Mouse (Mus musculus): Measurements from ENCODE around the gene Ythdc1. TPM values are rescaled to one million over a fixed set of nuclear protein-coding genes. Genes with fewer than 3 reads are reported as not detected.
"Not testable (repeated sequence)": the region's sequence is repeated elsewhere in the genome, so short reads cannot be mapped to it uniquely, and the experiment has no call there.

Gene Ythdc1
- polyA plus RNA-seq, 1 experiment: 16.8 TPM

DNA sequence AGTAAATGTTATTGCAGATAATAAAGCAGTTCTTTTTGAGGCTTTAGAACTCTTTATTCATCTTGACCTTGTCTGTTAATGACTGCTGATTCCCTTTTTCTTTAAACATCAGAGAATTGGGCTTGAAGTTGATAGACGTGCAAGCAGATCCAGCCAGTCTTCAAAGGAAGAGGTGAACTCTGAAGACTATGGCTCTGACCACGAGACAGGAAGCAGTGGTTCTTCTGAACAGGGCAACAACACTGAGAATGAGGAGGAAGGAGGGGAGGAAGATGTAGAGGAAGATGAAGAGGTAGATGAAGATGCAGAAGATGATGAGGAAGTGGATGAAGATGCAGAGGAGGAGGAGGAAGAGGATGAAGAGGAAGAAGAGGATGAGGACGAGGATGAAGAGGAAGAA, 12.8 kb downstream of the Ythdc1 start:
- Histone ChIP-seq H3K4me3 (ENCODE audit: insufficient read depth, poor library complexity, severe bottlenecking) (no peak overlapping the region), H3ac (ENCODE audit: control insufficient read depth, insufficient read length, low read depth) (no peak overlapping the region), H3K27me3 (ENCODE audit: control insufficient read depth, insufficient read depth, insufficient read length) (no peaks in the 10 kb centered on the region), H3K36me3 (ENCODE audit: control insufficient read depth, insufficient read depth) (peaks cover 78% of the 10 kb centered on the region), H3K79me2 (ENCODE audit: control insufficient read depth, insufficient read depth) (peaks cover 80% of the 10 kb centered on the region), H3K79me3 (ENCODE audit: low read depth) (peaks cover 41% of the 10 kb centered on the region)
- TF ChIP-seq MYOG (IDR thresholded peaks at IDR 0.05; ENCODE audit: control insufficient read depth, extremely low read depth, insufficient read length) (no peak), MYOD1 (IDR thresholded peaks at IDR 0.05; ENCODE audit: control insufficient read depth, insufficient read length, low read depth) (no peak), CEBPB (IDR thresholded peaks at IDR 0.05; ENCODE audit: low read depth) (no peak), CTCF (IDR thresholded peaks at IDR 0.05; ENCODE audit: control insufficient read depth, insufficient read depth, insufficient read length) (no peak), FOSL1 (IDR thresholded peaks at IDR 0.05; ENCODE audit: insufficient read depth, low read length, poor library complexity, severe bottlenecking) (no peak), USF1 (IDR thresholded peaks at IDR 0.05; ENCODE audit: low read depth) (no peak), MAX (IDR thresholded peaks at IDR 0.05) (no peak)

DNA sequence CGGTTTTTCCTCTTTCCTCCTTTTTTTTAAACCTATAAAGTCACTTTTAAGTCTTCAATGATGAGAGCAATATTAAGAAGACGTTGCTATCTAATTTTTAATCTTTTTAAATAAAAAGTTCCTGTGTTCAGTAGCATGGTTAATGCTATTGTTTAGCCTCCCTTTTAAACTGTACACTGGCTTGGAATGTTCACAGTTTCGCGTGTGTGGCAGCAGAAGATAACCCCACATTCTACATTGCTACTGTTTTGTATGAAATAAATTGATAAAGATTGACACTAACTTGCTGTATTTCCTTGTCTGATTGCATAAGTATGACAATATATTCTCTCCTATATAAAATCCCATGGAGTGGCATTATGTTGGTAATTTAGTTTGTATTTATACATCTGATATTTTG, 32.4 kb downstream of the Ythdc1 start:
- not testable (repeated sequence) for H3K79me3 ChIP-seq (ENCODE audit: low read depth); H3ac ChIP-seq (ENCODE audit: control insufficient read depth, insufficient read length, low read depth); H3K4me3 ChIP-seq (ENCODE audit: insufficient read depth, poor library complexity, severe bottlenecking); H3K27me3 ChIP-seq (ENCODE audit: control insufficient read depth, insufficient read depth, insufficient read length); H3K79me2 ChIP-seq (ENCODE audit: control insufficient read depth, insufficient read depth)
- H3K36me3 ChIP-seq (ENCODE audit: control insufficient read depth, insufficient read depth): peaks cover 59% of the 10 kb centered on the region

DNA sequence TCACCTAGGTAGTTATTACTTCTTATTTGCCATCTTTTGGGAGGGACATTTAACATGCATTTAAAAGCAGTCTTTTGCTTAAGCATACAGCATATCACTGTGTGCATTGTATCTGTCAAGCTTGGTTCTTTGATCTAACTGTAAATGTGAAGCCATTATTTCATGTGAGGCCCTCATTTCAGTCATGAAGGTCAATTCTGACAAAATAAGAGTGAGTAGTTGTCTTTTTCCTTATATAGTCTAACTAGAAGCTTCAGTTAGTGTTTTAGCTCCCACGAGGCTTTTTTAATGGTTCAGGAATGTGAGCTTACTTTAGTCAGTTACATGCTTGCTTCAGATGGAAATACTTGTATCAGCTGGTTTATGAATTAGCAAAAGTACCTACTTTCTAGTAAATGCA, 34.1 kb downstream of the Ythdc1 start:
- H3K4me3 ChIP-seq (ENCODE audit: insufficient read depth, poor library complexity, severe bottlenecking): no peak overlapping the region
- H3ac ChIP-seq (ENCODE audit: control insufficient read depth, insufficient read length, low read depth): no peak overlapping the region
- no peaks in the 10 kb centered on the region for H3K79me2 ChIP-seq (ENCODE audit: control insufficient read depth, insufficient read depth)
- TF ChIP-seq USF1 (IDR thresholded peaks at IDR 0.05; ENCODE audit: low read depth) (no peak), CEBPB (IDR thresholded peaks at IDR 0.05; ENCODE audit: low read depth) (no peak), MAX (IDR thresholded peaks at IDR 0.05) (no peak), MYOD1 (IDR thresholded peaks at IDR 0.05; ENCODE audit: control insufficient read depth, insufficient read length, low read depth) (no peak), CTCF (IDR thresholded peaks at IDR 0.05; ENCODE audit: control insufficient read depth, insufficient read depth, insufficient read length) (no peak), MYOG (IDR thresholded peaks at IDR 0.05; ENCODE audit: control insufficient read depth, extremely low read depth, insufficient read length) (no peak), FOSL1 (IDR thresholded peaks at IDR 0.05; ENCODE audit: insufficient read depth, low read length, poor library complexity, severe bottlenecking) (no peak)
- H3K36me3 ChIP-seq (ENCODE audit: control insufficient read depth, insufficient read depth): peaks cover 47% of the 10 kb centered on the region
- no peaks in the 10 kb centered on the region for H3K79me3 ChIP-seq (ENCODE audit: low read depth)
- H3K27me3 ChIP-seq (ENCODE audit: control insufficient read depth, insufficient read depth, insufficient read length): no peaks in the 10 kb centered on the region

DNA sequence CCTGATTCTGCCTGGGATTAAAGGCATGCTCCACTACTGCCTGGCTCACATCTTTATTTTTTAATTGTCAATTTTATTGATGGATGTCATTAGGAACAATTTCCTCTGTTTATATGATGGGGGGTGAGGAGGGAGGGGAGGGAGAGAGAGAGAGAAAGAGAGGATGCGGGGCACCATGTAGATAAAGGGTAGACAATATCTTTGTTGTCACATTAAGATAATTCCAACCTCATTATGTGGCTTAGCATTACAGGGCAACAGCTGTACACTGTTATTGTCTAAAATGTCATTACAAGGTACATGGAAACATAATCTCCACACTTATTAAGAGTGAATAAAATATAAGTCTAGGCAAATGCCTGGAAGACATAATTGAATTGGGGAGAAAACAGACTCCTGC, 35.5 kb downstream of the Ythdc1 start:
- no peak overlapping the region for H3ac ChIP-seq (ENCODE audit: control insufficient read depth, insufficient read length, low read depth)
- H3K4me3 ChIP-seq (ENCODE audit: insufficient read depth, poor library complexity, severe bottlenecking): no peak overlapping the region
- no peaks in the 10 kb centered on the region for H3K79me2 ChIP-seq (ENCODE audit: control insufficient read depth, insufficient read depth)
- TF ChIP-seq FOSL1 (IDR thresholded peaks at IDR 0.05; ENCODE audit: insufficient read depth, low read length, poor library complexity, severe bottlenecking) (no peak), MYOD1 (IDR thresholded peaks at IDR 0.05; ENCODE audit: control insufficient read depth, insufficient read length, low read depth) (no peak), CTCF (IDR thresholded peaks at IDR 0.05; ENCODE audit: control insufficient read depth, insufficient read depth, insufficient read length) (no peak), USF1 (IDR thresholded peaks at IDR 0.05; ENCODE audit: low read depth) (no peak), MAX (IDR thresholded peaks at IDR 0.05) (no peak), CEBPB (IDR thresholded peaks at IDR 0.05; ENCODE audit: low read depth) (no peak), MYOG (IDR thresholded peaks at IDR 0.05; ENCODE audit: control insufficient read depth, extremely low read depth, insufficient read length) (no peak)
- H3K36me3 ChIP-seq (ENCODE audit: control insufficient read depth, insufficient read depth): peaks cover 34% of the 10 kb centered on the region
- no peaks in the 10 kb centered on the region for H3K79me3 ChIP-seq (ENCODE audit: low read depth)
- H3K27me3 ChIP-seq (ENCODE audit: control insufficient read depth, insufficient read depth, insufficient read length): no peaks in the 10 kb centered on the region

DNA sequence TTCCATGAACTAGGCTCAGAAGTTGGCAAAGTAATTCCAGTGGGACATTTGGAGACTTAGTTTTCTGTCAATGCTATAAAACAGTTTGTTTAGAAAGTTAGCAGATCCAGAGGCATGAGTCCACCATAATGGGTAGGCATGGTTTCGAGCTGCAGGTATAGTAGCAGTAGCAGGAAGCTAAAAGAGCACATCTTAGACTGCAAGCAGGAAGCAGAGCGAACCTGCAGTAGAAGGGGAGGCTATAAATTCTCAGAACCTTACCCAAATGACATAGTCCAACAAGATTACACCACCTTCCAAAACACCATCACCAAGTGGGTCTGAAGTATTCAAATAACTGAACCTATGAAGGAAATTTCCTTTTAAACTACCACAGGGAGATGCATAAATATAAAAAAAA, 36.2 kb downstream of the Ythdc1 start:
- no peaks in the 10 kb centered on the region for H3K79me3 ChIP-seq (ENCODE audit: low read depth)
- no peak overlapping the region for H3K4me3 ChIP-seq (ENCODE audit: insufficient read depth, poor library complexity, severe bottlenecking)
- no peaks in the 10 kb centered on the region for H3K27me3 ChIP-seq (ENCODE audit: control insufficient read depth, insufficient read depth, insufficient read length)
- no peaks in the 10 kb centered on the region for H3K79me2 ChIP-seq (ENCODE audit: control insufficient read depth, insufficient read depth)
- no peak for TF ChIP-seq USF1 (IDR thresholded peaks at IDR 0.05; ENCODE audit: low read depth)
- no peak for TF ChIP-seq MAX (IDR thresholded peaks at IDR 0.05)
- TF ChIP-seq FOSL1 (IDR thresholded peaks at IDR 0.05; ENCODE audit: insufficient read depth, low read length, poor library complexity, severe bottlenecking): no peak
- TF ChIP-seq CEBPB (IDR thresholded peaks at IDR 0.05; ENCODE audit: low read depth): no peak
- no peak for TF ChIP-seq CTCF (IDR thresholded peaks at IDR 0.05; ENCODE audit: control insufficient read depth, insufficient read depth, insufficient read length)
- no peak for TF ChIP-seq MYOG (IDR thresholded peaks at IDR 0.05; ENCODE audit: control insufficient read depth, extremely low read depth, insufficient read length)
- no peak for TF ChIP-seq MYOD1 (IDR thresholded peaks at IDR 0.05; ENCODE audit: control insufficient read depth, insufficient read length, low read depth)
- H3ac ChIP-seq (ENCODE audit: control insufficient read depth, insufficient read length, low read depth): no peak overlapping the region
- H3K36me3 ChIP-seq (ENCODE audit: control insufficient read depth, insufficient read depth): peaks cover 26% of the 10 kb centered on the region

DNA sequence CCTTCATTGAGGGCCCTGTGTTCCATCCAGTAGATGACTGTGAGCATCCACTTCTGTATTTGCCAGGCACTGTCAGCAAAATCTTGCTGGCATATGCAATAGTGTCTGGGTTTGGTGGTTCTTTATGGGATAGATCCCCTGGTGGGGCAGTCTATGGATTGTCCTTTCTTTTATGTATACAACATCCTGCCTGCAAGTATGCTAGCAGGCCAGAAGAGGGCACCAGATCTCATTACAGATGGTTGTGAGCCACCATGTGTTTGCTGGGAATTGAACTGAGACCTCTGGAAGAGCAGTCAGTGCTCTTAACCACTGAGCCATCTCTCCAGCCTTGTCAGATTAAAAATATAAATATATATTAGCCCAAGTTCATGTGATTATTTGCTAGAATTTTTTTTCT, 37.2 kb downstream of the Ythdc1 start:
- not testable (repeated sequence) for H3K4me3 ChIP-seq (ENCODE audit: insufficient read depth, poor library complexity, severe bottlenecking); H3ac ChIP-seq (ENCODE audit: control insufficient read depth, insufficient read length, low read depth); H3K79me3 ChIP-seq (ENCODE audit: low read depth); H3K79me2 ChIP-seq (ENCODE audit: control insufficient read depth, insufficient read depth); H3K27me3 ChIP-seq (ENCODE audit: control insufficient read depth, insufficient read depth, insufficient read length)
- peaks cover 16% of the 10 kb centered on the region for H3K36me3 ChIP-seq (ENCODE audit: control insufficient read depth, insufficient read depth)
